Mouse (Mus musculus): ENCODE measurements around the gene Metap1. TPM values are rescaled to one million over a fixed set of nuclear protein-coding genes. Genes with fewer than 3 reads are reported as not detected.
A peak's percentile ranks its signal among the peaks of the same experiment; 100 is the strongest.

Gene Metap1
- 49.7 and 51.1 TPM in 2 replicates for polyA plus RNA-seq (2016; fragmentation: Nextera tagmentation; extraction: Ambion mirVana)

- WGBS = under 1% methylated on average over 27 of the region's 65 CpGs
- DNase-seq (ENCODE audit: low spot score) = peak; percentile 100
- H3K27ac ChIP-seq = peak within 1 kb of the TSS; percentile 94
- peak within 1 kb of the TSS; percentile 92 for H3K4me3 ChIP-seq
- H3K9me3 ChIP-seq (replicated peaks) = no peaks in the 10 kb centered on the region
- H3K4me1 ChIP-seq = peaks cover 9% of the 10 kb centered on the region
- H3K36me3 ChIP-seq = peaks cover 28% of the 10 kb centered on the region
- no peaks in the 10 kb centered on the region for H3K27me3 ChIP-seq (ENCODE audit: low read depth, poor library complexity, severe bottlenecking)
Observed at GRCm38 (mm10) chr3:138489327-138490033, at the start of gene Metap1. TSS of gene Metap1 (minus strand) at chr3:138489515.

- H3K9me3 ChIP-seq (replicated peaks) = no peaks in the 10 kb centered on the region
- no peak overlapping the region for H3K27ac ChIP-seq
- DNase-seq (ENCODE audit: low spot score) = no peak
- WGBS = 97% methylated on average over 2 of the region's 2 CpGs
- peaks cover 12% of the 10 kb centered on the region for H3K36me3 ChIP-seq
- H3K4me3 ChIP-seq = no peak overlapping the region
- H3K4me1 ChIP-seq = no peaks in the 10 kb centered on the region
- no peaks in the 10 kb centered on the region for H3K27me3 ChIP-seq (ENCODE audit: low read depth, poor library complexity, severe bottlenecking)
Observed at GRCm38 (mm10) chr3:138536031-138536430, 46.7 kb upstream of the Metap1 start.

DNA sequence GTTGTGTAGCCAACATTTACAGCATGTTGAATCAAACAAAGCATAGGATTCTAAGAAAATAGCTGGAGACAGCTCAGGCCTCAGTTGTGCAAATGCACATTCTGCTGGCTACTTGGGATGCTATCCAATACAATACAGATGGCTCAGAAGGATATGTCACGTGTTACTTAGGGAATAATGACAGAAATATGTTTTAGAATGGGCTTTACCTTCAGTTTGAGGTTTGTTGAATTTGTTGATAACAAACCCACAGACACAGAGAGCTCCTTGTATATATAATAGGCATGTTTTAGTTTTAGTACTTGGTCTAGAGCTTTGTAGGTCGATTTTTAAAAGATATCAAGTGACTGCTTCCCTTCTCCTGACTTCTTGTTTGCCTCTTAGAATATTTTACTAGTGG lies 43.4 kb upstream of the Metap1 start:
- peaks cover 13% of the 10 kb centered on the region for H3K4me1 ChIP-seq
- no peak for DNase-seq (ENCODE audit: low spot score)
- no peak overlapping the region for H3K27ac ChIP-seq
- no peaks in the 10 kb centered on the region for H3K9me3 ChIP-seq (replicated peaks)
- 81% methylated on average over 2 of the region's 2 CpGs for WGBS
- peaks cover 12% of the 10 kb centered on the region for H3K36me3 ChIP-seq
- H3K27me3 ChIP-seq (ENCODE audit: low read depth, poor library complexity, severe bottlenecking) = no peaks in the 10 kb centered on the region
- H3K4me3 ChIP-seq = no peak overlapping the region

DNA sequence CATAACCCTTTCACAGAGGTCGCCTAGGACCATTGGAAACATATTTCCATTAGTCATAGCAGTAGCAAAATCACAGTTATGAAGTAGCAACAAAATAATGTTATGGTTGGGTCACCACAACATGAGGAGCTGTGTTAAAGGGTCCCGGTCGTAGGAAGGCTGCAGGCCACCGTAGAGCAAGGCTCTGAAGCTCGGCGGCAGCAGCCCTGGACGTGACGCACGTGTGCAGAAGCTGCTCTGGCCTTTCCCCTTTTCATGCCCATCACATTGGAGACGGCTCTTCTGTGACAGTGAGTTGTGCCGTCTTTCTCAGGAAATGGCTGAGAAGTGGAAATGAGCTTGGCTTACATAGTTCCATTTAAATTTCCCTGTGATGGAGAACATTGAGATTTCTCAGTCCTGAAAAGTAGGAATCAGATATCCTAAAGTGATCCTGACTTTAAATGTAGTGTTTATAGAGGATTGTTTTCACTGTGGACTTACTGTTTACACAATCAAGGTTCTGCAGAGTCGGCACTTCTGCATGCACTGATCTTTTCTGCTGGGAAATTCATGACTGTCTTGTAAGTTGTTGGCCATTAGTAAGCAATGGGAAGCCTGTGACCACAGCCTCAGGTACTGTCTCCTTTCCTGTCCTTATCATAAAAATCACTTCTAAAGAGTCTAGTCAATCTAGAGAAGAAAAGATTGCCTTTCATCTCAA lies 42.3 kb upstream of the Metap1 start:
- no peaks in the 10 kb centered on the region for H3K27me3 ChIP-seq (ENCODE audit: low read depth, poor library complexity, severe bottlenecking)
- DNase-seq (ENCODE audit: low spot score) = no peak
- H3K36me3 ChIP-seq = peaks cover 12% of the 10 kb centered on the region
- WGBS = 79% methylated on average over 12 of the region's 12 CpGs
- no peak overlapping the region for H3K4me3 ChIP-seq
- H3K9me3 ChIP-seq (replicated peaks) = no peaks in the 10 kb centered on the region
- no peak overlapping the region for H3K27ac ChIP-seq
- H3K4me1 ChIP-seq = peaks cover 13% of the 10 kb centered on the region

- no peak overlapping the region for H3K27ac ChIP-seq
- 85% methylated on average over 8 of the region's 8 CpGs for WGBS
- no peak for DNase-seq (ENCODE audit: low spot score)
Observed at GRCm38 (mm10) chr3:138530578-138531478, 41.5 kb upstream of the Metap1 start.

GRCm38 (mm10) chr3:138528265-138528664 lies 39.0 kb upstream of the Metap1 start:
- no peaks in the 10 kb centered on the region for H3K27me3 ChIP-seq (ENCODE audit: low read depth, poor library complexity, severe bottlenecking)
- H3K4me3 ChIP-seq = peak overlapping the region; percentile 98
- WGBS = 2% methylated on average over 16 of the region's 16 CpGs
- no peak for DNase-seq (ENCODE audit: low spot score)
- peaks cover 24% of the 10 kb centered on the region for H3K4me1 ChIP-seq
- H3K9me3 ChIP-seq (replicated peaks) = no peaks in the 10 kb centered on the region
- 0 out of 2 replicates have a peak, but pooled peaks cover 3% of the 10 kb centered on the region for H3K36me3 ChIP-seq
- peak overlapping the region; percentile 99 for H3K27ac ChIP-seq

More at GRCm38 (mm10) chr3:138530578-138531478, 41.5 kb upstream of the Metap1 start:
- H3K9me3 ChIP-seq (replicated peaks) = no peaks in the 10 kb centered on the region
- no peaks in the 10 kb centered on the region for H3K27me3 ChIP-seq (ENCODE audit: low read depth, poor library complexity, severe bottlenecking)
- peaks cover 20% of the 10 kb centered on the region for H3K4me1 ChIP-seq
- H3K36me3 ChIP-seq = peaks cover 6% of the 10 kb centered on the region
- no peak overlapping the region for H3K4me3 ChIP-seq

- Histone ChIP-seq H3K36me3 (0 out of 2 replicates have a peak, but pooled peaks cover 3% of the 10 kb centered on the region), H3K27ac (peak overlapping the region; percentile 99), H3K27me3 (ENCODE audit: low read depth, poor library complexity, severe bottlenecking) (no peaks in the 10 kb centered on the region), H3K4me3 (peak overlapping the region; percentile 98), H3K9me3 (replicated peaks) (no peaks in the 10 kb centered on the region), H3K4me1 (peaks cover 24% of the 10 kb centered on the region)
- under 1% methylated on average over 51 of the region's 64 CpGs for WGBS
- peak; percentile 84 for DNase-seq (ENCODE audit: low spot score)
Observed at GRCm38 (mm10) chr3:138527667-138528231, 38.4 kb upstream of the Metap1 start.

GRCm38 (mm10) chr3:138526916-138527666 lies 37.8 kb upstream of the Metap1 start:
- Histone ChIP-seq H3K4me1 (peaks cover 24% of the 10 kb centered on the region), H3K36me3 (0 out of 2 replicates have a peak, but pooled peaks cover 3% of the 10 kb centered on the region), H3K9me3 (replicated peaks) (no peaks in the 10 kb centered on the region), H3K27me3 (ENCODE audit: low read depth, poor library complexity, severe bottlenecking) (no peaks in the 10 kb centered on the region), H3K27ac (peak overlapping the region; percentile 99), H3K4me3 (peak overlapping the region; percentile 98)
- 1% methylated on average over 74 of the region's 85 CpGs for WGBS
- DNase-seq (ENCODE audit: low spot score) = peak; percentile 95

- Histone ChIP-seq H3K27me3 (ENCODE audit: low read depth, poor library complexity, severe bottlenecking) (no peaks in the 10 kb centered on the region), H3K4me3 (peak within 1 kb of the TSS; percentile 98), H3K27ac (peak within 1 kb of the TSS; percentile 99), H3K4me1 (peaks cover 24% of the 10 kb centered on the region), H3K36me3 (0 out of 2 replicates have a peak, but pooled peaks cover 3% of the 10 kb centered on the region), H3K9me3 (replicated peaks) (no peaks in the 10 kb centered on the region)
- peak; percentile 69 for DNase-seq (ENCODE audit: low spot score)
- WGBS = under 1% methylated on average over 39 of the region's 39 CpGs
Observed at GRCm38 (mm10) chr3:138526073-138526915, 37.0 kb upstream of the Metap1 start, which contains the start of gene Eif4e. TSS of gene Eif4e (plus strand) at chr3:138526179.

- Histone ChIP-seq H3K4me1 (peaks cover 22% of the 10 kb centered on the region), H3K4me3 (no peak overlapping the region), H3K27ac (no peak overlapping the region), H3K9me3 (replicated peaks) (no peaks in the 10 kb centered on the region), H3K36me3 (no peaks in the 10 kb centered on the region), H3K27me3 (ENCODE audit: low read depth, poor library complexity, severe bottlenecking) (no peaks in the 10 kb centered on the region)
- DNase-seq (ENCODE audit: low spot score) = no peak
- WGBS = 44% methylated on average over 8 of the region's 8 CpGs
Observed at GRCm38 (mm10) chr3:138525494-138525893, 36.2 kb upstream of the Metap1 start.

GRCm38 (mm10) chr3:138523956-138524355 lies 34.6 kb upstream of the Metap1 start:
- no peaks in the 10 kb centered on the region for H3K36me3 ChIP-seq
- H3K9me3 ChIP-seq (replicated peaks) = no peaks in the 10 kb centered on the region
- H3K27me3 ChIP-seq (ENCODE audit: low read depth, poor library complexity, severe bottlenecking) = no peaks in the 10 kb centered on the region
- WGBS = 87% methylated on average over 4 of the region's 4 CpGs
- no peak for DNase-seq (ENCODE audit: low spot score)
- no peak overlapping the region for H3K27ac ChIP-seq
- peaks cover 15% of the 10 kb centered on the region for H3K4me1 ChIP-seq
- H3K4me3 ChIP-seq = no peak overlapping the region
